Mouse (Mus musculus): Measurements from ENCODE around the gene Dync1i1. TPM values are rescaled to one million over a fixed set of nuclear protein-coding genes. Genes with fewer than 3 reads are reported as not detected.

The Dync1i1 gene
- total RNA-seq, 2 experiments from 2014 or later, result 0.18 to 0.36 TPM

DNA sequence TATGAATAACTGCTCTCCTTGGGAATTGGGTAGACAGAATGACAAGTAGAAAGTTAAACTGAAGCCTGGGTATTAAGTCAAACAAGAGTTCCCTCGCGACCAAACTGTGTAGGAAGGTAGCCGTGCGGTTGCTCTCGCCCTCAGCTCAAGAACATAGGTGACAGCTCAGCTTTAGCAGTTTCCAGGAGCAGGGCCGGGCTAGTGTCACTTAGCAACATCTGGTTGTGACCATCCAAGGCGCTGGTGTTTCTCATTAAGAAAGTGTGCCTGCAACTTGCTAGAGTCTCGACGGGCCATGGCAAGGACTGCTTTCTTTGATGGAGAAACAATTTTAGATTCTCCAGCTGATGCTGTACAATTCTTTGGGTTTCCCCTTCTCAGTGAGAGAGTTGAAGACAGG, 291.5 kb downstream of the Dync1i1 start:
- DNase-seq (ENCODE audit: low spot score), result no peak
- intact Hi-C loops (cut with DNase I), result no loop called here

DNA sequence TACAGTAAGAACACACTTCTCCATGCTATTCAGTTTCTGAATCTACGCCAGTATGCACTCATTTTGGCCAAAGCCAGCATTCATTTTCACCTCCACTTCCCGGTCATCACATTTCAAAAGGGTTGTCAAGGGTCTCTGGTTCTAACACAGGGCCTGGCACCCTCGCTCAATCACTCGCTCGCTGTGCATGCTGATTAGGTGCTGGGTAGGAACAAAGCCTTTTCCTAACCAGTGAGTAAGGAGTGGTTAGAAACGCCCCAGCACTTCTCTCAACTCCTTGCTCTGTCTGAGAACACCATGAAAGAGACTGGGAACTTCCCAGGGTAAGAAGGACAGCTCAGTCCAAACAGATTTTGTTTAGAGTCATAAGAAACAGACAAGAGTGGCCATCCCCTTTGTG, 298.5 kb downstream of the Dync1i1 start:
- no peak for DNase-seq (ENCODE audit: low spot score)

DNA sequence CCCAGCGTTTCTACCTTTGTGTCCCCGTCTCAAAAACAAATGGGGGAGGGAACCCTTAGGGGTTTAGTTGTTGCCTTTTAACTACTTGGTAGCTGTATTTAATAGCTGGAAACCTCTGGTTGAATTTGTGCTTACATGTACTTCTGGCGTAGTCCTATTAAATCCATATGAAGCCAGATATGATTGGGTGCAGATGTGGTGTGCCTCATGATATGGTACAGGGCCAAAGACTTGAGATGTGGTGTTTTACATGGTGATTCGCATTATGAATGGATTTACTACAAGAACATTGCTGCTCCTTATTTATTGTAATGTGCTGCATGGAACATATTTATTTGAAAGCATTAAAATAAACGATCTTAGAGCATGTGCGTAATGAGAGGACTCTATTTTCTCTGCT, 302.2 kb downstream of the Dync1i1 start:
- intact Hi-C loops (cut with DNase I), result no loop called here
- no peak for DNase-seq (ENCODE audit: low spot score)

More for the DNA sequence above, 298.5 kb downstream of the Dync1i1 start:
- intact Hi-C loops (cut with DNase I), result no loop called here

DNA sequence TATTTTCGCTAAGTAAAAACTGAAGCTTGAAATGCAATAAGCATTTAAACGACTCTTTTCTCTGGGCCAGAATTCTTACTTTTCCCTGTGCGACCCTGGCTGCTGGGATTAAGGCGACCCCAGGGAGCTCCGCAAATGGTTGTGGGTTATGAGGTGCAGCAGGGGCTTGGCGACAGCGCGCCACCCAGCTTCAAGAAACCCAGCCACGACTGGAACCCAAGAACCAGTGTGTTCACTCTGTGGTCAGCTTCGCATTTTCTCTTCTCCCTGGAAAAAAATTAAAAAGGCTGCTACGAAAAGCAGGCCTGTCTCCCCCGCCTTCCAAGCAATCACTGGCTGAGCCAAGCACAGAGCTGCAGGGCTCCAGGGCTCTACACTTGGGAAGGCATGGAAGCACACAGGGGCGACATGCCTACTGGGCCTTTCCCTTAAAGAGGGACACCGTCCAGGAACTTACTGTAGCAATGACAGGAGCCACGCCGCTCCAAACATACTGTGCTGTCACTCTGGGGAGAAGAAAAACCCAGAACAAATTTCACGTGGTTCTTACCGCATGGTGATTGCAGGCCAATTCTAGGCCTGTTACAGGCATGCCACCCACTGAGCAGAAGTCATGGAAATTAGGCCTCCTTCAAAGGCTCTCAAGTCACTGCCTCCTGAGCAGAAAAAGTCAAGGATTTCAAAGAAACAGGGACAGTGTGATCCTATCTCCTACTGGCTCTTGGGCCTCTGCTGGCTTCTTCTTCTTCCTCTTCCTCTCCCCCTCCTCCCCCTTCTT, 313.5 kb downstream of the Dync1i1 start:
- intact Hi-C loops (cut with DNase I), result no loop called here
- DNase-seq (ENCODE audit: low spot score), result no peak

DNA sequence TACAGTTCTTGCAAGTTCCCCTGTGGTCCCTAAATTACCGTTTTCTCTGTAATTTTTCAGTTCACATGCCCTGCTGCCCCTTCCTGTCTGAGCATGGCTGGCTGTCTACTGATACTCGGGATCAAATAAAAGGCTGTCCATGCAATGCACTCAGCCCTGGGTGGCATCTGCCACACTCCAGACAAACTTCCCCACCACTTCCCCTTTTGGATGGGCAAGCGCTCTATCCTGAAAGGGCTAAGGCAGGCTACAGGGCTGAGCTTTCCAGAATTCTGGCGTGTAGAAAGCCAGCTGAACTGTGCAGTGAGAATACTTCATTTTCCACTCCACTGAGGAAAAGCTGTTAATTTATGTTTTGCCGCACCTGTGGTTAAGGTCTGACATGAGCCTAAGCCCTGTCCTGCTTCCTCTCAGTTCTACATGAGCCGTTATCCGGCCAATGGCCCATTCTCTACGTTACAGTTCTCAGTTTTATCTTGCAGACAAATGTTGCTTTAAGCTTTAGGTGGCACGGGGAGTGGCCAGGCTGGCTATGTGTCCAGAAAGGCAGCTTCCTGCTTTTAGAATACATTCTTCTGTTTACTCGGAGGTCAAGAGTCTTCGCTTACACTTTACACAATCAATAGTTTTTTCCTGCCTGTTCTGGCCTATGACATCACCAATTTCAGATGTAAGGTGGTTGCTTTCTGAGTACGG, 321.4 kb downstream of the Dync1i1 start:
- no peak for DNase-seq (ENCODE audit: low spot score)
- intact Hi-C loops (cut with DNase I), result no loop called here

DNA sequence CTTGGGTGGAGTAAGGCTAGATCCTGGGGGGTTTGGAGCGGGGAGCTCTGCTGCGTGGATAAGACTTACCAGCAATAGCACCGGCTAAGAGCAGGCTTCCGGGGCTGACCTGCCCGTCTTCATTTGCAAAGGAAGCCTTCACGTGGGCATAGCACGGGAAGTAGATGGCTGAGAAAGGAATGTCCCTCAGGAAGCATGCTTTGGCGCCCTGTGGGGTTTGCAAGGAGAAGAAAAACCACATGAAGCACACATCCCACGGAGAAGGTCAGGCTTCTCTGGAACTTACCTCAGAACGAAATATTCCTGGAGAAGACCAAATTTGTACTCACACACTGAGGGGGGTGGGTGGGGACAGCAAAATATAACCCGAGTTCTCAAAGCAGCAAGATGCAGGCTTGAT, 327.3 kb downstream of the Dync1i1 start:
- intact Hi-C loops (cut with DNase I), result no loop called here
- DNase-seq (ENCODE audit: low spot score), result no peak

DNA sequence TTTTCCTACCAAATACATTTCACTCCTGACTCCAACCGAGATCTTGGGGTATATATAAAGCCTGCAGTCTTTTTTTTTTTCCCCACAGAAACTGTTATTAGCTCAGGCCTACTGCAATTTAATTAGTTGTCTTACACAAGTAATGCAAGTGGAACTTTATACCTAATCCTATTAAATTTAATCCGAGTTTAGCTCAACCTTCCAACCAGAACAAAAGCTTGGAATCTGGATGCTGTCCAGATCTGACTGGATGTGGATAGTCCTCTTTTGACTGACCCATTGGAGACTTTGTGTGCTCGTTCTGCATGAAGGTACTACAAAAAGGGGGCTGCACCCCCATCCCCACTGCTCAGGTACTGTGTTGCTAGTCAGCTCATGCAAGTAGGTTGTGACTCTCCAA, 328.5 kb downstream of the Dync1i1 start:
- intact Hi-C loops (cut with DNase I), result no loop called here
- DNase-seq (ENCODE audit: low spot score), result no peak

DNA sequence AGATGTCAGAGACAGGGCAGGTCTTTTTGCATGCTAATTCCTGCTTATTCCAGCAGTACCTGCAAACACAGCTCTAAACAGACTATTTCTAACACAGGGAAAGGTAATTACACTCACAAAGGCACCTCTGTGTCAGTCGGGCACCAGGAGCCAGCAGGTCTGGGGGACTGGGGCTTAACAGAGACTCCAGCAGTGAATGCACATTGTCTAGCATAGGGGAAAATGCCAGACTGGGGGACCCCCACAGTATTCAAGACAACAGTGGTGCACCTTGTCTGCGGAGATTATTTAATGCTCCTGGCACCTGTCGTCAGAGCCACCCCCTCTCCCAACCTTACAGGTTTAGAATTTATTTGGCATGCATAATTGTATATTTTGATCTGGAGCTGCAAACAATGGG, 333.1 kb downstream of the Dync1i1 start:
- intact Hi-C loops (cut with DNase I), result no loop called here
- no peak for DNase-seq (ENCODE audit: low spot score)

DNA sequence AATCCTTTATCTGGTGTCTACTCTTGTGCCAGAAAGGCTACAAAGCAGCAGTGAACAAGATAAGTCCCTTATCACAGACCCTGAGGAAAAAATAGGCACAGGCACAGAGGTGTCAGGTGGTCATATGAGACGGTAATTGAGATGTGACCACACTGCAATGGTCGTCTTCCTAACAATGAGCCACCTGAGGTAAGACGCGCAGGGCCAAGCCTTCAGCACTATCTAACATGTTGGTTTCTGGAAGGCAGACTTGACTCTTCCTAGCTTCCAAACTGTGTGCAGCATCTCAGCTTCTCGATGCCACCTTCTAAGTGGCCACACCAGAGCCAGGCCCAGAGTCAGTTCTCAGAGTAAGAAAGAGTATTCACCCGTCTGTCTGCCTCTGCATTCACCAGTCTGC, 341.8 kb downstream of the Dync1i1 start:
- intact Hi-C loops (cut with DNase I), result no loop called here
- DNase-seq (ENCODE audit: low spot score), result no peak

DNA sequence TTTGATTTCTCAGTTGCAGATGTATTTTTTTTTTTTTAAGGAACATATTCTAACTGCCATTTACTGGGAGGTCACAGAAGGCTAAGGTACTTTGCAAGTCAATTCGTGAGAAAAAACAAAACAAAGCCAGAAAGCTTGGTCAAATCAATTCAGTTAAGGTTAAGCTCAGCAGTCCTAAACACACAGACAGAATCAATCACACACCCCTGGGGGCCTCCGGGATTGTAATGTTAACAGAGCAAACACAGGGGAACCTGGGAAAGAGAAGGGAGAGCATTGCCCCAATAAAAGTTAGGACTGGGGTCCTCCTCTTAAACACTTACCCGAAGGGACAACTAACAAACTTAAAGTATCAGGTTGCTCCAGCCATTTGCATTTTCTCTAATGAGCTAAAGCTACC, 344.6 kb downstream of the Dync1i1 start:
- intact Hi-C loops (cut with DNase I), result no loop called here
- no peak for DNase-seq (ENCODE audit: low spot score)

DNA sequence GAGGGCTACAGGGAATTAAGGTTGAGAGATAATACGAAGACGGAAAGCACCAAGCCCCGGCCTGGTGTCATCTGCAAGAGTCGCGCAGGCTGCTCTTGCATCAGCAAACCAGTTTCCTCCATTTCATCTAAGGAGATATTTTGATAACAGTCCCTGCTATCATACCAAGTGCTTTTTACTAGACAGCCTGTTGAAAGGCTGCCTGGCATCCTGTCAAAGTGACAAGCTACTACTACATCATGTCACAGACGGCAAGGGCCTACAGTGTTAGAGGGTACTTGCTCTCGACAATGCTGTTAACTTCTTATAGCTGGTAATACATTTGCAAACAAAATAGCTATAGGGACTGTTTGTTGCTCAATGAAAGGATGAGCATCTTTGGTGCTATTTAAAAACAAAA, 345.6 kb downstream of the Dync1i1 start:
- DNase-seq (ENCODE audit: low spot score), result no peak
- intact Hi-C loops (cut with DNase I), result no loop called here

DNA sequence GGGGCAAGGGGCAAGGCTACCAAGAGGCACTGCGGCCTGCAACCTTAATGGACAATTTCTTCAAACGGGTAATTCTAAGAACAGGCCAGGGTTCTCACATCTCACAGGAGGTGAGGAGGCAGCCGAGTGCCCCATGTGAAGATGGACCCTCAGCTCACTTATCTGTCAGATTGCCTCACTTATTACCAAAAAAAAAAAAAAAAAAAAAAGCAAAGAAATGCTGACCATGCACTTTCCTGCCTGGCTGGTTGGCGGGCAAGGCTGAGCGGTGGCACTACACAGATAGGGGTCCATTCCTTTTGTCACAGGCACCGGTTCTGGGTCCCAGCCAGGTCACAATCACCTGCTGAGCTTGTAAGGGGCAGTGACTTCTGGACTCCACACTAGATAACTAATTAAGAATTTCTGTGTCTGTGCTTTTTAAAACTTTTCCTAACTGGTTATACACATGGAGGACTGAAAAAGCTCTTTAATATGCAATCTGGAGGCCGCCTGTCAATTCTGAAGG, 350.6 kb downstream of the Dync1i1 start:
- intact Hi-C loops (cut with DNase I), result no loop called here
- no peak for DNase-seq (ENCODE audit: low spot score)

DNA sequence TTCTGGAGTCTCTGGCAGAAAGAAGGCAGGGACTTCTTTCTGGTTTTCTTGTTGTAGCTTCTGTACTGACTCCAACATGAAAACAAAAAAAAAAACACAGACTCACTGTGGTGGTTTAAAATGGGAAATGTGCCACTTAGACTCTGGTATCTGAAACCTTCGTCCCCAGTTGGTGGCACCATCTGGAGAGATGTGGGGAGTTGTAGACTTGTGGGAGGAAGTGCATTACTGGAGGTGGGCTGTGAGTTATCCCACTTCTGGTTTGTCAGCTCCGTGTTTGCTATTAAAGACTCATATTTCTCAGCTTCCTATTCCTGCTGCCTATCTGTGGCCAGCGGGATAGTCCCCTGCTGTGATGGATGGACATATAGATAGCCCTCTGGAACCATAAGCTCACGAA, 351.8 kb downstream of the Dync1i1 start:
- intact Hi-C loops (cut with DNase I), result no loop called here
- no peak for DNase-seq (ENCODE audit: low spot score)

Other genes starting within 250 kb of the Dync1i1 start
- 100 to 1,000 TPM; 594 to 699 TPM for gene Pdk4, start 229.3 kb upstream of the Dync1i1 start, total RNA-seq (2021)

Data from heart, postnatal 25 days (tissue).